Mouse (Mus musculus) brown adipose tissue, adult 24 weeks (tissue): ENCODE measurements around the gene Srrm3. TPM values are rescaled to one million over a fixed set of nuclear protein-coding genes. Genes with fewer than 3 reads are reported as not detected.

ENCODE experiments used
- H3K27ac ChIP-seq: fragments of 200-500 bp; replicated peaks from 2 replicates; pipeline ENCODE4 v1.5.1; 2012; ENCODE audit warnings: low read depth, mild to moderate bottlenecking, low read length
- H3K4me1 ChIP-seq: fragments of 200-500 bp; 2 replicates; pipeline ENCODE4 v1.6.1; 2012; ENCODE audit warnings: low read length, mixed read lengths; ENCODE audit not compliant: control insufficient read depth, insufficient read depth, insufficient read length
- H3K4me3 ChIP-seq: fragments of 200-500 bp; 2 replicates; pipeline ENCODE4 v1.5.1; 2012; ENCODE audit warnings: low read depth, mild to moderate bottlenecking, low read length, moderate library complexity; ENCODE audit not compliant: insufficient read depth
- polyA plus RNA-seq: library from polyadenylated mRNA; stranded (reverse); fragments of >200 nt; gene quantifications from 2 replicates; pipeline ENCODE4 v1.2.4, GENCODE M21; 2012; ENCODE audit not compliant: missing spikeins, insufficient read depth, insufficient read length

Srrm3 gene
- polyA plus RNA-seq: not detected in 2 replicates

- no peak within 1 kb of the TSS for H3K27ac ChIP-seq
- no peaks in the 10 kb centered on the region for H3K4me1 ChIP-seq
- no peak within 1 kb of the TSS for H3K4me3 ChIP-seq
Observed at GRCm38 (mm10) chr5:135806555-135807262, at the start of gene Srrm3. Srrm3 (plus strand) TSS chr5:135806890.

DNA sequence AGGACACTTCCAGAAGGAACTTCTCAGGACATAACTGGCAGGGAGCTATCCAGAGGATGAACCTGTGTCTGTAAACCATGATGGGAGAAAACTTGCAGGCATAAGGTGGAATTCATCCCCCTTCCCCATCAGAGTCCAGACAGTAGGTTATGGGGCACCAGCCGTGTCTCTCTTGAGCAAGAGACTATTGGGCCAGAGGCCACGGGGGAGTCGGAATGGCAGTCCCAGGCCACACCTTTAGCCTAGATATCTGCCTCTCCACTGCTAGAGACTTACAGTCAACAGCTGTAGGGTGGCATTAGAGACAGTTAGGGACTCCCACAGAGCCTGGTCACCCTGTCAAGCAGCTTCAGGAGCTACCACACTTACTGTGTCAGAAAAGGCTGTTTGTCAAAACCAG is 44.8 kb upstream of the Srrm3 start:
- Histone ChIP-seq H3K4me3 (no peak overlapping the region), H3K4me1 (peaks cover 2% of the 10 kb centered on the region; the same call in 1 of the 2 replicates), H3K27ac (peak overlapping the region; percentile 97)

DNA sequence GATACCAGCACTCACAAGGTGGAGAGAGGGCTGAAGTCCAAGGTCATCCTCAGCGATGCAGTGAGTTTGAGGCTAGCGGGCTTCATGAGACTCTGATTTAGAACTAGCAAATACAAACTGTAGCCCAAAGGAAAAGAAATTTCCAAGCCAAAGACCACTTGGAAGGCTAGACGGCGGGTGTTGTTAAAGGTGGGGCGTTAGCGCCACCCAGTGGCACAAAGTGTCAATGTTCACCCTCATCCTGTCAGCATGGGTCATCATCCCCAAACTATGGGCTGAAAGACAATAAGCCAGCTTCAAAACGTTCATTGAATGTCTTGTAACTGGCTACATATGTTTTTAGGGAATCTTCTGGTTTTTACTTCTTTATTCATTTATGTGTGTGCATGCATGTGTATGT is 43.2 kb upstream of the Srrm3 start:
- peaks cover 2% of the 10 kb centered on the region; the same call in 1 of the 2 replicates for H3K4me1 ChIP-seq
- H3K4me3 ChIP-seq: no peak overlapping the region
- no peak overlapping the region for H3K27ac ChIP-seq

GRCm38 (mm10) chr5:135764971-135765370 is 41.7 kb upstream of the Srrm3 start:
- no peak overlapping the region for H3K4me3 ChIP-seq
- H3K4me1 ChIP-seq: peaks cover 2% of the 10 kb centered on the region; the same call in 1 of the 2 replicates
- H3K27ac ChIP-seq: no peak overlapping the region

- Histone ChIP-seq H3K4me3 (no peak overlapping the region), H3K27ac (no peak overlapping the region), H3K4me1 (peaks cover 4% of the 10 kb centered on the region)
Observed at GRCm38 (mm10) chr5:135772519-135772918, 34.2 kb upstream of the Srrm3 start.

GRCm38 (mm10) chr5:135776546-135776945 is 30.1 kb upstream of the Srrm3 start:
- Histone ChIP-seq H3K27ac (no peak overlapping the region), H3K4me1 (peaks cover 16% of the 10 kb centered on the region), H3K4me3 (no peak overlapping the region; the same call in 1 of the 2 replicates)

DNA sequence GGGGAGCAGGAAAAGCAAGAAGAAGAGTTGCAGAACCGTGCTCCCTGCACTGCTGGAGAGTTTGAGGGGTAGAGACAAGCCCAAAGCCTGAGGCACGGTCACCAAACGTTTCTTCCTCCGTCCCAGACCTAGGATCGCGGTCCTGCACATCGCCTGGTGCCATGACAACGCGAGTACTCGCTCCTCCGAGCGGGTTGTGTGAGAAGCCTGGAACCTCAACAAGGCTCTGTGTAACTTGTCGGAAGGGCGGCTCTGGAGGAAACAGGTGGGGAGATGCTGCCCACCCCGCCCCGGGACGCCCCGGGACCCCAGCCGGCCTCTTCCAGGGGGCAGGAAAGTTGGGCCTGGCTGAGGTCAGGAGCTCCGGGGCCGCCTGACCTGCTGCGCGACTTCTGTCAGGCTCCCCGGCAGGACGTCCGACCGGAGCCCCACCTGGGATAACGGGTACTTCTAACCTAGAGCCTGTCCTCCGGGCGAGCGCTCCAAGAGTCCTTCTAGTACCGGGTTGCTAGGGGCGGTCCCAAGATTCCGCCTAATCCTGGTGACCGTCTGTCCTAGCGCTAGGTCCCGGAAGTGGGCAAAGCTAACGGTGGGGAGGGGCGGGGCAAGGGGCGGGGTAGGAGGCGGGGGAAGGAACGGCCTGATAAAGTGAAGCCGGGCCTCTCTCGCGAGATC is 28.8 kb upstream of the Srrm3 start, which contains the start of gene Styxl1:
Gene Styxl1, minus strand, starts transcription at position 590 of the 675 bp plus-strand sequence.
- peaks cover 16% of the 10 kb centered on the region for H3K4me1 ChIP-seq
- peak within 1 kb of the TSS; percentile 93 for H3K27ac ChIP-seq
- peak within 1 kb of the TSS; percentile 93 for H3K4me3 ChIP-seq

GRCm38 (mm10) chr5:135778471-135779445 is 27.9 kb upstream of the Srrm3 start, which contains the start of gene Mdh2:
Mdh2 (plus strand) TSS chr5:135778480.
- H3K4me1 ChIP-seq: peaks cover 16% of the 10 kb centered on the region
- peak within 1 kb of the TSS; percentile 93 for H3K27ac ChIP-seq

GRCm38 (mm10) chr5:135780331-135780730 is 26.4 kb upstream of the Srrm3 start:
- no peak overlapping the region for H3K27ac ChIP-seq
- peaks cover 14% of the 10 kb centered on the region for H3K4me1 ChIP-seq
- H3K4me3 ChIP-seq: peak overlapping the region; percentile 47

More at GRCm38 (mm10) chr5:135778471-135779445, 27.9 kb upstream of the Srrm3 start, which contains the start of gene Mdh2:
- H3K4me3 ChIP-seq: peak within 1 kb of the TSS; percentile 93

DNA sequence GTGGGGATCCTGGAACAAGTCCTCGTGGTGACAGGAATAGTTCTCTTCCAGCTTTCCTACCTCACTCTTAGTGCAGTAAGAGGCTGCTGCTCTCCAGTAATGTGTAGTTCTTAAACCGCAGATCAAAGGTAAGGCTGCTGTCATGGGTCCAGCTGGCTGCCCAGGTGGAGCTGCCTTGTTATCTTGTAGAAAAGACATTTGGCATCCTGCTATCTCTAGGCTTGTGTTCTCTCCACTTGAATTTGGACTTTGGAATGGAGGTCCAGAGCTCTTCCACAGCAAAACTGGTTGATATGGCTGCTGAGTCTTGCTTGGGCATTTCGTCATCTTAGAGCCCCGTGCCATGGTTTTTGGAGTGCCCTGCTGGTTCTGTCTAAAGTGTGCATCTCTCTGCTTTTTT is 23.8 kb upstream of the Srrm3 start:
- Histone ChIP-seq H3K27ac (no peak overlapping the region), H3K4me1 (0 out of 2 replicates have a peak, but pooled peaks cover 10% of the 10 kb centered on the region), H3K4me3 (no peak overlapping the region)

DNA sequence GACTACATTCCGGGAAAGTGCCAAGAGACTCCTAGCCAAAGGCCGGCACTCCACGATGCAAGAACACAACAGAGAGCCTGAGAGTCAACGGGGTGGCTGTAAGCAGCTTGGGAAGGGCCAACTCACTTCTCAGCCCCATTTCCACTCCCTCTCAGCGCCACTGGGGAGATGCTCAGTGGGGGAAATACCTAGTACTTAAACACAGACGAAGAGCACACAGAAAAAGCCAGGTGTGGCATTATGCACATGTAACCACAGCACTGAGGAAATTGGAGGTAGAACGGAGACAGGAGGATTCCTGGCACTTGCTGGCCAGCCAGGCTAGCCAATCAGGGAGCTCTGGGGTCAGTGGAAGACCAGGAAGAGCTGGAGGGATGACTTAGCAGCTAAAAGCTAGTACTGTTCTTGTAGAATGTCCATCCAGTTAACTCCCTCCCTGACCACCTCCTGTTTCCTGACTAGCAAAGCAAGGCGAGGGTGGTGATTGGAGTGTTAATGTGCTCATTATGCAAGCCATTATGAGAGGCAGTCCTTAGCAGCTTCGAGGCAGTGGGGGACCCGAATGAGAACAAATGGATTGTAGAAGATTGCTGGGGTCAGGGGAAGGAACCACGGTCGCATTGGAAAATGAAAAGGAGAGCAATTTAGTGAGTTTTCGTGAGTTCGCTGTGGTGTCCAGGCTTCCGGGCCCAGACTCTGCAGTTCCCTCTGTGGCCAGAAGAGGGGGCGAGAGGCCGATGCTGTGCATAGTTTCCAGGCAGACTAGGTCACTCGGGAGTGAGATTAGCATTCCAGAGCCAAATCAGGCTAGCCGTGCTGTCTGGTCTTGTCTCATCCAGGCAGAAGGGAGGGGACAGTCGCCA is 12.5 kb upstream of the Srrm3 start:
- no peaks in the 10 kb centered on the region for H3K4me1 ChIP-seq
- H3K27ac ChIP-seq: peak overlapping the region; percentile 51; the same call in 1 of the 2 replicates
- peak overlapping the region; percentile 67 for H3K4me3 ChIP-seq

DNA sequence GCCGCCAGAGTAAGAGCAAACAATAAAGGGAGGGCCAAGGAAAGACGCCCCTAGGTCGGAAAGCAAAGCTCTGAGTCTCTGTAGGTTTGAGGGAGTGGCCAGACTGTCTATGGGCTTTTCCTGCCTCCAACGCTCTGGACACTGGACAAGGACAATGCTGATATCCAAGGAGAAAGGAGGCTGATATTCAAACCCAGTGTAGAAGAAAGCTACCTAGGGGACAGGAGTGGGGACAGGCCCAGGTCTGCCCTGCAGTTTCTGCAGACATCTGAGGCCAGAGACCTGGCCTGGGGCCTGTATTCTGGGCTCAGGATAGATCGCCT is 11.9 kb upstream of the Srrm3 start:
- H3K4me3 ChIP-seq: no peak overlapping the region; the same call in 1 of the 2 replicates
- no peaks in the 10 kb centered on the region for H3K4me1 ChIP-seq
- H3K27ac ChIP-seq: no peak overlapping the region

DNA sequence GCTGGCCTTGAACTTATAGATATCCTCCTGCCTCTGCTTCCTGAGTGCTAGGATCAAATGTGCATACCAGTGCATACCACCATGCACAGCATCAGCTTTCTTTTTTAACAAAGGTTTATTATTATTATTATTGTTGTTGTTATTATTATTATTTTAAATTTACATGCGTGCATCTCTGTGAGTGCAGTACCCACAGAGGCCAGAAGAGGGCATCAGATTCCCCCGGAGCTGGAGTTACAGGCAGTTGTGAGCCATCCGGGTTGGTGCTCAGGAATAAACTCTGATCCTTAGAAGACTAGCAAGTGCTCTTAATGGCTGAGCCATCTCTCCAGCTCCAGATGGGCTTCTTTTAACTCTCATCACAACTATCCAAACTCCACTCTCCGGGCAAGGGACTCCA is 6.9 kb upstream of the Srrm3 start:
- Histone ChIP-seq H3K27ac (no peak overlapping the region), H3K4me3 (no peak overlapping the region), H3K4me1 (no peaks in the 10 kb centered on the region)

DNA sequence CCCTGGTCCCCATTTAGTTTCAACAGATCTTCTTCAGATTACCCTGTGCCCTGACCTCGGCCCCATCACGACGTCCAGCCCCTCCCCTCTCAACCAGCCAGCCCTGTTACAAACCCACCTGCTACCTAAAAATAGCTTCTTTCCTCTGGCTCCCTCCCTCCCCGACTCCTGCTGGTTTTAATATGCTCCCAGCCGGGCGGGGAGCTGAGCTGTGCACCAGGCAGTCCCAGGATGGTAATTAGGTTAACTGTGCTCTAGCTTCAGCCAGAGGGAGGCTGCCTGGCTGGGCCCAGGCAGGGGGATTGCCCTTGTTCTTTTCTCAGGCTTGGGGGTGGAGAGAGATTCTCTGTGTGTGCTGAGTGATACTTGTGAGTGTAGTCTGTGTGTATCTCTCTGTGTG is 5.8 kb upstream of the Srrm3 start:
- Histone ChIP-seq H3K4me3 (no peak overlapping the region), H3K27ac (no peak overlapping the region), H3K4me1 (no peaks in the 10 kb centered on the region)
